Mouse (Mus musculus): ENCODE results near the gene Igfbp1.
A peak's percentile ranks its signal among the peaks of the same experiment; 100 is the strongest.

The Igfbp1 gene

GRCm38 (mm10) chr11:7198006-7198405 is 424 bp downstream of the Igfbp1 start:
- peak in 1 of 2 experiments; percentile 54 for DNase-seq

GRCm38 (mm10) chr11:7198481-7199256 is 1.1 kb downstream of the Igfbp1 start:
- no peak for DNase-seq

- peak; percentile 61 to 76 for DNase-seq
Observed at GRCm38 (mm10) chr11:7199736-7200392, 2.3 kb downstream of the Igfbp1 start.

- DNase-seq: no peak
Observed at GRCm38 (mm10) chr11:7200393-7200783, 2.8 kb downstream of the Igfbp1 start.

DNA sequence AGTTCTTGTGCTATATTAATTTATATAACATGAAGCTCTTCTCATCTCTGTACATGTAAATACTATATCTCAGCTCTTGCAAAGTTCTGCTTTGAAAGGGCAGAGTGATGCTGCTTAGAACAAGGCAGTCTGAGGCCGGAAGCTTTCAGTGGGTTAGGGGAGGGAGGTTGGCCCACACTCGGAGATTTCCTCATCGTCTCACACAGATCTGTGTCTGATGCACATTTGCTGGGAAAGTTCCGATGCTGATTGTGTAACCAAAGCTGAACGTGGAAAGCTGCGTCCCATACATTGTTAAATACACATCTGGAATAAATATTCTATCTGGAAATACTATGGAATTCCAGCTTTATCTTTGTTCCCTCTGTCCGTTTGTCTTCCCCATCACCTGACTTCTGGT is 4.6 kb downstream of the Igfbp1 start:
- DNase-seq: no peak

DNA sequence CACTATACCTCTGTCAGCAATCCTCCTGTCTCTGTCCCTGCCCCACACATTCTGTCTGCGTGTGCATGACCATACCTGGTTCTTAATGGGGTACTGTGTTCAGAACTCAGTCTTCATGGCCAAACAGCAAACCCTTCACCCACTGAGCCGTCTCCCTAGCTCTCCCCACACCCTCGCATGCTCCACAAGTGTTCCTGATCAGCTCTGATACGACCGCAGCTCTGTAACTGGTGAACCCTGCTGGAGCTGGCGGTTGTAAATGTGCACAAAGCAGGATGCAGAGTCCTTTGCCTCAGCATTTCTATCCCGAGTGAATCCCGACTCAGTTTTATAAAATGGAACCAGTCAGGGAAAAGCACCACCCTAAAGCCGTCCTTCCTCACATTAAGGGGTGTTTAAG is 6.3 kb downstream of the Igfbp1 start:
- no peak for DNase-seq

GRCm38 (mm10) chr11:7210343-7210742 is 12.8 kb downstream of the Igfbp1 start:
- peak; percentile 68 to 89 for DNase-seq

GRCm38 (mm10) chr11:7211211-7211610 is 13.6 kb downstream of the Igfbp1 start:
- peak; percentile 69 to 76 for DNase-seq

DNA sequence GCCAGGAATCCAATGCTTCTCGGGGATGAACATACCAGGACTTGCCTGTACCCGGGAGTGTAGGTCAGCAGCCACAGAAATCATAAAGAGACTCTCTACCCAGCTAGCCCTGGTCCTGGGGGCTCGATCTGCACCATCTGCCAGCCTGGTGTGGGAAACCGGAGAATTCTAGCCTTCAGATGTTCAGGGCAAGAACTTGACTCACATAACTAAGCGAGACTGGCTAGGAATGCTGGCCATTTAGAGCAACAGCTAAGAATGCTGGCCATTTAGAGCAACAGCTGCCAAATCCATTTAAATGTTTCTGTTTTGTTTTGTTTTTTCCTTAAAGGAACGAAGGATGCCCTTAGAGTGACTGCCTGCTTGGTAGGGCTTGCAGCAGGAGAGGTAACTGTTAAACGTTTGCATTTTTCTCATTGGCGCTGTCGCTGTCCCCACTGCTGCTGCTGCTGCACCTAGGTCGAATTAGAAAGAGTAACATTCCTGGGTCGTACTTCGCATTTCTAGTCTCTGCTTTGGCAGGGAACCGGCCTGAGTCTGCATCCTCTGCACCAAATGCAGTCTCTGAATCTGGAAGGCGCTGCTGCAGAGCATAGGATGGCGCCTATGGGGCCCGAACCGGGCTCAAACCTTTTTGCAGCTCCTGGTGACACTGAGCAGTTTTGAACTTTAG is 14.7 kb downstream of the Igfbp1 start:
- no peak for DNase-seq

GRCm38 (mm10) chr11:7213161-7213500 is 15.5 kb downstream of the Igfbp1 start:
- no peak for DNase-seq

GRCm38 (mm10) chr11:7213501-7214341 is 16.1 kb downstream of the Igfbp1 start, which contains the start of gene Igfbp3:
TSS of gene Igfbp3 (minus strand) at chr11:7213923.
- peak; percentile 56 to 79 for DNase-seq

DNA sequence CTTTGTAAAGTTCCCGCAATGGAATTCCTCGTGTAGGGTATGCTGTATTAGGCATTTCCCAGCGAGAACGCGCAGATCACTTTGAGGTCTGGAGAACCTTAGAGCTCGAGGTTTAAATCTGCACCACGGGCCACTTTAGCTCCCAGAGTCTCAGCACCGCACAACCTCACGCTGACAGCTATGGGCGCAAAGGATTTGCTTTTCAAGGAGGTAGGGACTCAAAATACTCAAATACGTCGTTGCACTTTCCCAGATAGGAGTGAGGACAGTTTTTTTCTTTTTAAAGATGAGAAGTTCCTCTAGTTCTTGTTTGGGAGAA is 16.7 kb downstream of the Igfbp1 start:
- no peak for DNase-seq

DNA sequence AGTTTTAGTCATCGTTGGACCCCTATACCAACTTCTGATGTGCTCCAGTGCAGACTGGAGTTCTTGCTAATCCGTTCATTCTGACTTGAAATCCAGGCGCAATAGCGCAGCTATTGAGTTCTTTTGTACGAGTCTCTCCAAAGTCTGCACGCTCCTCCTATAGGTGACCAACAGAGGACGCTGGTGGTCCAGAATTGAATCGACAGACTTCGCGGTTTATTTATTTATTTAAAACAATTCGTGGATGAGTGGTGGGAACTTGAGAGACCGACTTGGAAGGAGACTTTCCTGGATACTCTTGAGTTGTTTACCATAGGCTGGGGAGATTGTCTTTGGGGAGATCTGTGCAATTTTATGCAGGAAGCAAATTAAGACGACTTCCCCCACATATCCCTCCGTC is 17.2 kb downstream of the Igfbp1 start:
- DNase-seq: peak; percentile 69 to 78

DNA sequence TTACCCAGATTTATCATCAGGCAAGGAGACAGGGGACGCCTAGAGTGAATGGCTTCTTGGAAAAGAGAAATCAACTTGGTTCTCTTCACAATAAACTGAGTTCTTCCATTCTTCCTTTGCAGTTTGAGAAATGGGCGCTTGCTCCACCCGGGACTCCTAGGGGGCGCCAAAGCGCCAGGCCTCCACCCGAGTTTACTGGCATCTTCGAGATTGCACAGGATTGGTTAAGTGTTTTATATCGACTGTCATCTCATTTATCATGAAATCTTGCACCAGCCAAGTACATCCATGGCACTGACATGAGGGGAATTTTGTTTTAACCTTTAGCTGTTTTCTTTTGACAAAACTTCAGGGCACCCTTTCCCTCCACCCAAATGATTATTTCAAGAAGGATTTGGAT is 18.1 kb downstream of the Igfbp1 start:
- DNase-seq: peak; percentile 70 to 90

GRCm38 (mm10) chr11:7221826-7222225 is 24.2 kb downstream of the Igfbp1 start:
- DNase-seq: peak in 1 of 2 experiments; percentile 34

- no peak for DNase-seq
Observed at GRCm38 (mm10) chr11:7226200-7226599, 28.6 kb downstream of the Igfbp1 start.

- no peak for DNase-seq
Observed at GRCm38 (mm10) chr11:7226810-7227550, 29.4 kb downstream of the Igfbp1 start.

DNA sequence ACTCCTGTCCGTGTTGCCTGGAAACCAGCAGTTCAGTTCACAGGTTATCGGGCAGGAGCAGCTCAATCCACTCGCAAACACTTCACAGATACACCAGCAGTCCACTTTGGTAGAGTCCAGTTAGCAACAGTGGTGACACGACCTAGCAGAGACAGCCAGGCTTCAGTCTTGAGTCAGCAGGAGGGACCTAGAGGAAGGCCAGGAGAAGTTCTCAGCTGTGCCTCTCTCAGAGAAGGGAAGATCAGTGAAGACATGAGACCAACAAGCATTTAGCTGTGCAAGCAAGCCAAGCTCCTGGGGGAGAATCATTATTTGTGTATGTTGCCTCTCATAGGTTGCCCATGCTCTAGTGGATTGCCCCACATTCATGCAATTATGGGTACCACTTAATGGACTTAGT is 30.5 kb downstream of the Igfbp1 start:
- no peak for DNase-seq

DNA sequence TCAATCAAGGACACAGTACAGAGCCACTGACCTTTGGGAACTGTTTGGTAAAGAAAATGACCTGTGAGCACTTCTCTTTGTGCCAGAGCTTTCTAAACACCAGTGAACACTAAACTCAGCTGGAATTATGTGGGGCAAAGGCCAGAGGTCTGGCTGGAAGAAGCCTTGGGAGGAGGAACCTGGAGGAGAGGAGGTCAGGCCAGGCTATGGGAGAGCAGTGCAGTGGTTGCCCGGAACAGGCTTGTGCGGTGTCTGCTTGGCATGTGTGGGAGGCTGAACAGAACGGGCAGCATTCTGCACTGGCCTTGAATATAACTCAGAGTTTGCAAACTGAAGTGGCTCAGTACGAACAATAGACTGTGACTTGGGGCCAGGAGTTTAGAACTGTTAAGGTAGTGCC is 32.4 kb downstream of the Igfbp1 start:
- DNase-seq: peak; percentile 67 to 76

DNA sequence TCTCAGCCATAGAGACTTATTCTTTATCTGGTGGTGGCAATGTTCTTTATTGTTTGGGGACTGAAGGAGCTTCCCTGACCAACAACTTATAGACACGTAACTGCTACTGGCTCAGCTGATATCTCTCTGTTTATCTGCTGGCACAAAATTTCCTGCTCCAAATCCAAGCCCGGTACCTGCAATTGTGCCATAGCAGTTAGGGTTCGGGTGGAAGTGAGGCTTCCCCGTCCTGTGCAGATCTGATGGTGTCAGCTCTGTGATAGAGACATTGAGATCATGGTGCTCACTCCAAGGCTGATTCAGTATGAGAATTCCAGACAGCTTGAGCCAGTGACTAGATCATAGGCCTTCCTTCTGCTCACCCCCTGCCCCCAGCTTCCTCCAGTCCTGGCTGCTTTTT is 34.4 kb downstream of the Igfbp1 start:
- DNase-seq: no peak

GRCm38 (mm10) chr11:7233333-7233732 is 35.8 kb downstream of the Igfbp1 start:
- no peak for DNase-seq

DNA sequence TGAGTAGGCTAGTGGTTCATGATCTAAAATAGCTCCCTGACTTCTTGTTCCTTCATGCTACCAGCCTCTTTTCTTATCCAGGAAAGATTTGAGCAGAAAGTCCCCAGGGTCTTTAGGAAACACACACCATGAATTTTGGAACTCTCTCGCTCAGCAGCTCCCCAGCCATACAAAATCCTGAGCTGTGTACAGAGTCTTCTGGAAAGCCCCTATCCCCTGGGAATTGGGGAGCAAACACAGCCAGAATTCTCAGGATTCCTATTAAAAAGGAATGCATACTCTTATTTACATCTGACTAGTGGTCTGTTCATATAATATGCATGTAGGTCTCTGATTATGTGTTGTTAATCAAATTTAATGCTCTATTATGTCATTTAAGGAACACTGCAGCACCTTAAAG is 36.9 kb downstream of the Igfbp1 start:
- no peak for DNase-seq
